Mouse (Mus musculus): ENCODE measurements at regions not wholly inside any gene's neighbourhood (a gene's known extent, or its start where the extent isn't known, plus 50 kb on each side); places are given as distances from the start of the nearest gene placed in this dataset.
A peak's percentile ranks its signal among the peaks of the same experiment; 100 is the strongest.

GRCm38 (mm10) chr7:37226423-37226822 is 528.5 kb downstream of the Tshz3 start:
- DNase-seq (ENCODE audit: low spot score) (peak; percentile 23), ATAC-seq (ENCODE audit: insufficient number of reproducible peaks, low FRiP score, low TSS enrichment, low read depth) (peak; percentile 26; the same call in 1 of the 2 replicates)
- Histone ChIP-seq H3K9ac (ENCODE audit: low read length) (no peak overlapping the region), H3K27me3 (ENCODE audit: control insufficient read depth, insufficient read depth, low read length) (no peaks in the 10 kb centered on the region), H3K9me3 (ENCODE audit: control insufficient read depth, low read length) (no peaks in the 10 kb centered on the region; the same call in 1 of the 2 replicates), H3K36me3 (ENCODE audit: control insufficient read depth, insufficient read depth, low read length) (no peaks in the 10 kb centered on the region), H3K4me3 (ENCODE audit: low read depth, low read length) (no peak overlapping the region), H3K27ac (replicated peaks; ENCODE audit: low read depth, low read length) (no peak overlapping the region), H3K4me1 (ENCODE audit: control insufficient read depth, insufficient read depth, low read length) (no peaks in the 10 kb centered on the region), H3K4me2 (ENCODE audit: low read depth, severe bottlenecking) (no peak overlapping the region)
- 40% methylated on average over 3 of the region's 3 CpGs for WGBS

GRCm38 (mm10) chr7:37230641-37231347 is 532.9 kb downstream of the Tshz3 start:
- Histone ChIP-seq H3K4me3 (ENCODE audit: low read depth, low read length) (no peak overlapping the region), H3K4me2 (ENCODE audit: low read depth, severe bottlenecking) (no peak overlapping the region), H3K27me3 (ENCODE audit: control insufficient read depth, insufficient read depth, low read length) (no peaks in the 10 kb centered on the region), H3K36me3 (ENCODE audit: control insufficient read depth, insufficient read depth, low read length) (no peaks in the 10 kb centered on the region), H3K4me1 (ENCODE audit: control insufficient read depth, insufficient read depth, low read length) (no peaks in the 10 kb centered on the region), H3K9ac (ENCODE audit: low read length) (no peak overlapping the region), H3K27ac (replicated peaks; ENCODE audit: low read depth, low read length) (no peak overlapping the region), H3K9me3 (ENCODE audit: control insufficient read depth, low read length) (no peaks in the 10 kb centered on the region; the same call in 1 of the 2 replicates)
- DNase-seq (ENCODE audit: low spot score) (no peak), ATAC-seq (ENCODE audit: insufficient number of reproducible peaks, low FRiP score, low TSS enrichment, low read depth) (no peak)
- 81% methylated on average over 6 of the region's 6 CpGs for WGBS

- no peak overlapping the region for H3K9ac ChIP-seq (ENCODE audit: low read length)
- no peaks in the 10 kb centered on the region for H3K4me1 ChIP-seq (ENCODE audit: control insufficient read depth, insufficient read depth, low read length)
- no peak overlapping the region for H3K4me2 ChIP-seq (ENCODE audit: low read depth, severe bottlenecking)
- H3K4me3 ChIP-seq (ENCODE audit: low read depth, low read length) = no peak overlapping the region
- H3K27me3 ChIP-seq (ENCODE audit: control insufficient read depth, insufficient read depth, low read length) = no peaks in the 10 kb centered on the region
- 78% methylated on average over 6 of the region's 6 CpGs for WGBS
- H3K9me3 ChIP-seq (ENCODE audit: control insufficient read depth, low read length) = no peaks in the 10 kb centered on the region
- ATAC-seq (ENCODE audit: insufficient number of reproducible peaks, low FRiP score, low TSS enrichment, low read depth) = no peak
- no peaks in the 10 kb centered on the region for H3K36me3 ChIP-seq (ENCODE audit: control insufficient read depth, insufficient read depth, low read length)
- no peak overlapping the region for H3K27ac ChIP-seq (replicated peaks; ENCODE audit: low read depth, low read length)
- DNase-seq (ENCODE audit: low spot score) = no peak
Measured at GRCm38 (mm10) chr7:37240832-37241231, 532.6 kb downstream of the Zfp536 start.

GRCm38 (mm10) chr7:37241781-37242180 is 531.7 kb downstream of the Zfp536 start:
- H3K27ac ChIP-seq (replicated peaks; ENCODE audit: low read depth, low read length) = no peak overlapping the region
- WGBS = 45% methylated on average over 7 of the region's 7 CpGs
- H3K9ac ChIP-seq (ENCODE audit: low read length) = no peak overlapping the region
- H3K27me3 ChIP-seq (ENCODE audit: control insufficient read depth, insufficient read depth, low read length) = no peaks in the 10 kb centered on the region
- H3K4me2 ChIP-seq (ENCODE audit: low read depth, severe bottlenecking) = no peak overlapping the region
- no peak overlapping the region for H3K4me3 ChIP-seq (ENCODE audit: low read depth, low read length)
- no peaks in the 10 kb centered on the region for H3K9me3 ChIP-seq (ENCODE audit: control insufficient read depth, low read length)
- H3K36me3 ChIP-seq (ENCODE audit: control insufficient read depth, insufficient read depth, low read length) = no peaks in the 10 kb centered on the region
- DNase-seq (ENCODE audit: low spot score) = no peak
- no peak for ATAC-seq (ENCODE audit: insufficient number of reproducible peaks, low FRiP score, low TSS enrichment, low read depth)
- no peaks in the 10 kb centered on the region for H3K4me1 ChIP-seq (ENCODE audit: control insufficient read depth, insufficient read depth, low read length)

GRCm38 (mm10) chr7:37242476-37242875 is 531.0 kb downstream of the Zfp536 start:
- no peak overlapping the region for H3K4me2 ChIP-seq (ENCODE audit: low read depth, severe bottlenecking)
- H3K27me3 ChIP-seq (ENCODE audit: control insufficient read depth, insufficient read depth, low read length) = no peaks in the 10 kb centered on the region
- no peaks in the 10 kb centered on the region for H3K36me3 ChIP-seq (ENCODE audit: control insufficient read depth, insufficient read depth, low read length)
- H3K4me3 ChIP-seq (ENCODE audit: low read depth, low read length) = no peak overlapping the region
- DNase-seq (ENCODE audit: low spot score) (no peak), ATAC-seq (ENCODE audit: insufficient number of reproducible peaks, low FRiP score, low TSS enrichment, low read depth) (no peak)
- H3K9ac ChIP-seq (ENCODE audit: low read length) = no peak overlapping the region
- no peaks in the 10 kb centered on the region for H3K4me1 ChIP-seq (ENCODE audit: control insufficient read depth, insufficient read depth, low read length)
- no peak overlapping the region for H3K27ac ChIP-seq (replicated peaks; ENCODE audit: low read depth, low read length)
- 77% methylated on average over 8 of the region's 8 CpGs for WGBS
- no peaks in the 10 kb centered on the region for H3K9me3 ChIP-seq (ENCODE audit: control insufficient read depth, low read length)

GRCm38 (mm10) chr7:37246156-37246555 is 527.3 kb downstream of the Zfp536 start:
- Histone ChIP-seq H3K4me3 (ENCODE audit: low read depth, low read length) (no peak overlapping the region), H3K27me3 (ENCODE audit: control insufficient read depth, insufficient read depth, low read length) (no peaks in the 10 kb centered on the region), H3K4me1 (ENCODE audit: control insufficient read depth, insufficient read depth, low read length) (no peaks in the 10 kb centered on the region), H3K9ac (ENCODE audit: low read length) (no peak overlapping the region), H3K36me3 (ENCODE audit: control insufficient read depth, insufficient read depth, low read length) (no peaks in the 10 kb centered on the region), H3K4me2 (ENCODE audit: low read depth, severe bottlenecking) (no peak overlapping the region), H3K9me3 (ENCODE audit: control insufficient read depth, low read length) (no peaks in the 10 kb centered on the region), H3K27ac (replicated peaks; ENCODE audit: low read depth, low read length) (no peak overlapping the region)
- 92% methylated on average over 4 of the region's 4 CpGs for WGBS
- ATAC-seq (ENCODE audit: insufficient number of reproducible peaks, low FRiP score, low TSS enrichment, low read depth) (no peak), DNase-seq (ENCODE audit: low spot score) (no peak)

- WGBS = 7% methylated on average over 9 of the region's 9 CpGs
- no peak overlapping the region for H3K9ac ChIP-seq (ENCODE audit: low read length)
Measured at GRCm38 (mm10) chr7:37254431-37254830, 519.0 kb downstream of the Zfp536 start.

GRCm38 (mm10) chr7:37255840-37256239 is 517.6 kb downstream of the Zfp536 start:
- Histone ChIP-seq H3K36me3 (ENCODE audit: control insufficient read depth, insufficient read depth, low read length) (no peaks in the 10 kb centered on the region), H3K9ac (ENCODE audit: low read length) (0 out of 2 replicates have a peak overlapping the region, but pooled peaks have one; percentile 12), H3K4me1 (ENCODE audit: control insufficient read depth, insufficient read depth, low read length) (peaks cover 24% of the 10 kb centered on the region), H3K4me2 (ENCODE audit: low read depth, severe bottlenecking) (no peak overlapping the region), H3K27me3 (ENCODE audit: control insufficient read depth, insufficient read depth, low read length) (no peaks in the 10 kb centered on the region), H3K4me3 (ENCODE audit: low read depth, low read length) (no peak overlapping the region), H3K27ac (replicated peaks; ENCODE audit: low read depth, low read length) (peak overlapping the region; percentile 52; the same call in 1 of the 2 replicates), H3K9me3 (ENCODE audit: control insufficient read depth, low read length) (no peaks in the 10 kb centered on the region; the same call in 1 of the 2 replicates)
- 0 out of 2 replicates have a peak, but pooled peaks have one; percentile 32 for ATAC-seq (ENCODE audit: insufficient number of reproducible peaks, low FRiP score, low TSS enrichment, low read depth)
- DNase-seq (ENCODE audit: low spot score) = no peak
- 10% methylated on average over 3 of the region's 3 CpGs for WGBS

More at GRCm38 (mm10) chr7:37254431-37254830, 519.0 kb downstream of the Zfp536 start:
- Histone ChIP-seq H3K27me3 (ENCODE audit: control insufficient read depth, insufficient read depth, low read length) (no peaks in the 10 kb centered on the region), H3K36me3 (ENCODE audit: control insufficient read depth, insufficient read depth, low read length) (no peaks in the 10 kb centered on the region), H3K4me3 (ENCODE audit: low read depth, low read length) (no peak overlapping the region; the same call in 1 of the 2 replicates), H3K4me1 (ENCODE audit: control insufficient read depth, insufficient read depth, low read length) (peaks cover 24% of the 10 kb centered on the region), H3K4me2 (ENCODE audit: low read depth, severe bottlenecking) (no peak overlapping the region; the same call in 1 of the 2 replicates), H3K9me3 (ENCODE audit: control insufficient read depth, low read length) (no peaks in the 10 kb centered on the region; the same call in 1 of the 2 replicates), H3K27ac (replicated peaks; ENCODE audit: low read depth, low read length) (peak overlapping the region; percentile 84)
- DNase-seq (ENCODE audit: low spot score) = peak; percentile 78
- peak; percentile 78 for ATAC-seq (ENCODE audit: insufficient number of reproducible peaks, low FRiP score, low TSS enrichment, low read depth)
